Mouse (Mus musculus) CH12.LX (cell line): ENCODE data around the gene Jtb. TPM values are rescaled to one million over a fixed set of nuclear protein-coding genes. Genes with fewer than 3 reads are reported as not detected.

Experiments used
- DNase-seq: peaks from one replicate; pipeline ENCODE4 v3.0.0-alpha.2; 2013; ENCODE audit errors: extremely low read depth
- H3K27ac ChIP-seq: 2 replicates; pipeline ENCODE4 v1.5.1; 2012; ENCODE audit warnings: low read depth, mild to moderate bottlenecking, control low read depth, moderate library complexity; ENCODE audit not compliant: insufficient read depth
- H3K27me3 ChIP-seq: replicated peaks from 2 replicates; pipeline ENCODE3; 2012; ENCODE audit warnings: inconsistent platforms
- H3K36me3 ChIP-seq, 2 experiments: replicated peaks in 1 of 2; 2 replicates each; pipeline versions ENCODE3 to v1.6.1; 2012; ENCODE audit warnings: inconsistent platforms in 1 of 2, low read length in 1 of 2, mild to moderate bottlenecking in 1 of 2, mixed read lengths in 1 of 2, moderate library complexity in 1 of 2; ENCODE audit not compliant: control insufficient read depth in 1 of 2, insufficient read depth in 1 of 2
- H3K4me1 ChIP-seq, 2 experiments: 2 replicates each; pipeline ENCODE4 v1.6.1; 2012; ENCODE audit warnings: inconsistent platforms in 1 of 2, moderate library complexity in 1 of 2; ENCODE audit not compliant: insufficient read depth in 2 of 2, control insufficient read depth in 1 of 2
- H3K4me2 ChIP-seq: 2 replicates; pipeline ENCODE4 v1.6.1; 2012; ENCODE audit warnings: low read depth, mild to moderate bottlenecking, control low read depth; ENCODE audit not compliant: poor library complexity, insufficient read depth, severe bottlenecking
- H3K4me3 ChIP-seq, 3 experiments: fragments of 150-350 bp in 1 of 3; sonication (generic) in 1 of 3; replicated peaks in 1 of 3; 2 replicates each; pipeline versions ENCODE3 to v1.5.1; 2011 to 2012; ENCODE audit warnings: low read depth in 2 of 3, low read length in 2 of 3, mild to moderate bottlenecking in 2 of 3, moderate library complexity in 2 of 3, control low read depth in 1 of 3, improper control_type of control experiment in 1 of 3, inconsistent platforms in 1 of 3, mixed read lengths in 1 of 3; ENCODE audit not compliant: poor library complexity in 1 of 3
- H3K79me2 ChIP-seq: replicated peaks from 2 replicates; pipeline ENCODE4 v1.6.1; 2012; ENCODE audit warnings: mild to moderate bottlenecking, moderate library complexity; ENCODE audit not compliant: control insufficient read depth, poor library complexity, insufficient read depth, severe bottlenecking; ENCODE audit errors: extremely low read depth
- H3K9ac ChIP-seq: 2 replicates; pipeline ENCODE4 v1.6.1; 2012; ENCODE audit warnings: low read depth, mild to moderate bottlenecking, control low read depth, moderate library complexity; ENCODE audit not compliant: insufficient read depth
- H3K9me3 ChIP-seq: replicated peaks from 2 replicates; pipeline ENCODE3; 2012; ENCODE audit warnings: low read length, inconsistent platforms, mixed read lengths
- E2F4 ChIP-seq: IDR thresholded peaks from 2 replicates; pipeline ENCODE4 v1.6.1; 2011; ENCODE audit warnings: low read depth, low read length, improper control_type of control experiment; ENCODE audit not compliant: insufficient replicate concordance
- EP300 ChIP-seq: IDR thresholded peaks from 2 replicates; pipeline ENCODE4 v1.6.1; 2011; ENCODE audit warnings: low read length, improper control_type of control experiment
- GABPA ChIP-seq: IDR thresholded peaks from 2 replicates; pipeline ENCODE4 v1.6.1; 2012; ENCODE audit warnings: low read depth, low read length, improper control_type of control experiment, inconsistent platforms; ENCODE audit not compliant: insufficient replicate concordance
- IRF4 ChIP-seq: IDR thresholded peaks from 2 replicates; pipeline ENCODE4 v1.6.1; 2014; ENCODE audit warnings: low read depth, mild to moderate bottlenecking, inconsistent platforms, low read length, improper control_type of control experiment
- JUND ChIP-seq: conservative IDR thresholded peaks from 2 replicates; pipeline ENCODE4 v1.6.1; 2011; ENCODE audit warnings: low read depth, low read length, improper control_type of control experiment
- MAFK ChIP-seq: IDR thresholded peaks from 2 replicates; pipeline ENCODE4 v1.6.1; 2011; ENCODE audit warnings: low read length, improper control_type of control experiment; ENCODE audit not compliant: insufficient replicate concordance
- NELFE ChIP-seq: IDR thresholded peaks from 2 replicates; pipeline ENCODE4 v1.6.1; 2011; ENCODE audit warnings: low read depth, low read length, improper control_type of control experiment
- NRF1 ChIP-seq: IDR thresholded peaks from 2 replicates; pipeline ENCODE4 v1.6.1; 2014; ENCODE audit warnings: low read depth, mild to moderate bottlenecking, inconsistent platforms, low read length, improper control_type of control experiment, moderate library complexity
- PAX5 ChIP-seq: IDR thresholded peaks from 2 replicates; pipeline ENCODE4 v1.6.1; 2012; ENCODE audit warnings: low read length, inconsistent platforms, mixed read lengths
- RCOR1 ChIP-seq: conservative IDR thresholded peaks from 2 replicates; pipeline ENCODE4 v1.6.1; 2012; ENCODE audit warnings: low read depth, mild to moderate bottlenecking, inconsistent platforms, low read length, improper control_type of control experiment
- TBP ChIP-seq: conservative IDR thresholded peaks from 2 replicates; pipeline ENCODE4 v1.6.1; 2011; ENCODE audit warnings: low read depth, low read length, improper control_type of control experiment
- UBTF ChIP-seq: IDR thresholded peaks from 2 replicates; pipeline ENCODE4 v1.6.1; 2012; ENCODE audit warnings: low read depth, mild to moderate bottlenecking, inconsistent platforms, low read length, improper control_type of control experiment, moderate library complexity
- ZC3H11A ChIP-seq: IDR thresholded peaks from 2 replicates; pipeline ENCODE4 v1.6.1; 2012; ENCODE audit warnings: low read depth, mild to moderate bottlenecking, inconsistent platforms, low read length, improper control_type of control experiment
- dilution Hi-C: fragments of 300-500 bp; cut with MboI; formaldehyde crosslinking; loops from 2 replicates; pipeline ENCODE4 v1.14.3; 2020; ENCODE audit warnings: low sequenced_read_pairs; ENCODE audit not compliant: extremely low pct_unique_long_range_greater_than_20kb, extremely low pct_ligation_motif_present
- in situ Hi-C: fragments of 300-500 bp; cut with MboI; formaldehyde crosslinking; loops from 3 replicates; pipeline ENCODE4 v1.14.3; 2019; ENCODE audit warnings: low sequenced_read_pairs, low pct_ligation_motif_present, low pct_unique_long_range_greater_than_20kb, mixed read lengths
- polyA plus RNA-seq: library from polyadenylated mRNA; unstranded; fragments of >175 nt; gene quantifications from 2 replicates; pipeline ENCODE4 v1.2.1, GENCODE M21; 2012; ENCODE audit warnings: low read depth; ENCODE audit not compliant: insufficient read length
- total RNA-seq, 2 experiments: library from RNA; depleted of rRNA; stranded (reverse); fragments of 300-350 nt in 1 of 2; fragments of >200 nt in 1 of 2; gene quantifications; 2 replicates each; pipeline ENCODE4 v1.2.3; 2012 to 2014

Jtb gene
- total and polyA plus RNA-seq, 3 experiments: 50.8 to 73.6 (median 54.2) TPM

- Histone ChIP-seq H3K9me3 (peaks cover 6% of the 10 kb centered on the region), H3K4me3 (peak overlapping the region; percentile 67 to 91 (median 72)), H3K27me3 (no peaks in the 10 kb centered on the region), H3K4me2 (peak overlapping the region; percentile 52; the same call in 1 of the 2 replicates)
- in situ Hi-C loops: no loop called here
- TF ChIP-seq IRF4: peak; percentile 33
- TF ChIP-seq E2F4: no peak
- TF ChIP-seq TBP: 0 out of 2 replicates have a peak, but pooled peaks have one; percentile 10
- TF ChIP-seq EP300: 0 out of 2 replicates have a peak, but pooled peaks have one; percentile 13
- no peak for TF ChIP-seq ZC3H11A
- no peak for TF ChIP-seq NELFE
- no peak for TF ChIP-seq MAFK
- TF ChIP-seq RCOR1: no peak
- no peak for TF ChIP-seq PAX5
- TF ChIP-seq, all 38 proteins: peak for 3
- Histone ChIP-seq H3K9ac (peak overlapping the region; percentile 34), H3K27ac (peak overlapping the region; percentile 87), H3K36me3 (peaks cover 21 to 27% of the 10 kb centered on the region in 2 experiments), H3K4me1 (peaks cover 0 to 15% of the 10 kb centered on the region in 2 experiments; a peak in 2 of 4 replicates), H3K79me2 (peaks cover 9% of the 10 kb centered on the region)
- dilution Hi-C loops: no loop called here
- peak; percentile 78 for DNase-seq
These were observed 322 bp upstream of the Jtb start for GRCm38 (mm10) chr3:90231075-90231474.

DNA sequence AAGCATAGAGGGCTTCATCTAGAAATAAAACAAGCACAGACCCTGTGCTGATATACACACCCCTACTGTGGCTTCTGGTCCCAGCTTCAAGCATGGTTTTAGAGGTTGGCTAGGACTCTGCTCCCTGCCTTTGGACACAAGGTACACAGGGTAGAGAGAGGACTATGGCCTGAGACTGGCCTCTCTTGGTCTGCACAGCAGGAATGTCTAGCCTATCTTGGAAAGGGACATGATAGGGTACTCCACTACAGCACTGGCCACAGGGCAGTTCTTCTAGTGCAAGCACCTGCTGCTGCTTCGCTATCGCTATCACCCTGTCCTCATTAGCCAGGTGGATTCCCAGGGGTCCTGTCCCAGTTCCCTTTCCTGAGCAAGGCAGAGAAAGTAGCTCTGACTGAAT, 9.9 kb downstream of the Jtb start:
- DNase-seq: no peak
- in situ Hi-C loops: no loop called here
- no peak for TF ChIP-seq JUND
- 0 out of 2 replicates have a peak, but pooled peaks have one; percentile 14 for TF ChIP-seq IRF4
- TF ChIP-seq, all 38 proteins: peak for 1
- H3K79me2 ChIP-seq: no peaks in the 10 kb centered on the region
- H3K9me3 ChIP-seq: no peaks in the 10 kb centered on the region
- peaks cover 8 to 37% of the 10 kb centered on the region in 2 experiments; a peak in 3 of 4 replicates for H3K4me1 ChIP-seq
- no peak overlapping the region for H3K27ac ChIP-seq
- no peaks in the 10 kb centered on the region for H3K27me3 ChIP-seq
- H3K36me3 ChIP-seq: peaks cover 2 to 16% of the 10 kb centered on the region in 2 experiments
- dilution Hi-C loops: no loop called here
- no peak overlapping the region for H3K4me2 ChIP-seq
- no peak overlapping the region for H3K9ac ChIP-seq
- H3K4me3 ChIP-seq: no peak overlapping the region

DNA sequence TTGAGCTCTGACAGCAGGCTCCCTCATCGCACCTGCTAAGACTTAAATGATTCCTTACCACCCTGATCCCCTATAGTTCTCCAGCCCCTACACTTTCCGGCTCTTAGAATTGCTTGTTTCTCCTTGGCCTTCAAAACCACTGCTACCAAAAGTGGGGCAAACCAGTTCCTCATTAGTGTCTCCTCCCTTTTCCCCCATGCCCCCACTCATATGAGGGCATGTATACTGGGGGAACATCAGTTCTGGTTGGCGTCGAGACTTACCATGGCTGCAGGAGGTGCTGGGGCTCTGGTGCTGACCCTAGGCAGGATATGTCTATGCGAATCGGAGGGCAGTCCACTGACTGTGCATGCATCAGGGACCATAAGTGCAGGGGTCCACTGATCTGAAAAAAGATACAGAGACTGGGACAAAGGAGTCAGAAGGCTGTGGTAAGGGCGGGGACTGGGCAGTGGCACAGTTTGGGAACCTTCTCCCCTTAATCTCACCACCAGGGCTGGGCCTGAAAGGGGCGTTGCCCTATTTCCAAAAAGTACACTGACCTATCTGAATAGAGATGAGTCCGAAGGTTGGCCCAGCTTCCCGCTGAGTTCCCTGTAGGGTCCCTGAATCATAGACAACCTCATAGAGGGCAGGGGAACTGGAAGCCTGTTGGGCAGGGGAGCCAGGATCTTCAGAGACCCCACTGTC, 10.4 kb downstream of the Jtb start:
- in situ Hi-C loops (no loop called here), dilution Hi-C loops (no loop called here)
- Histone ChIP-seq H3K4me2 (no peak overlapping the region), H3K9me3 (no peaks in the 10 kb centered on the region), H3K27me3 (no peaks in the 10 kb centered on the region), H3K27ac (no peak overlapping the region), H3K4me1 (peaks cover 10 to 37% of the 10 kb centered on the region in 2 experiments; a peak in 3 of 4 replicates), H3K36me3 (peaks cover 0 to 10% of the 10 kb centered on the region in 2 experiments), H3K4me3 (no peak overlapping the region), H3K9ac (no peak overlapping the region), H3K79me2 (no peaks in the 10 kb centered on the region)
- DNase-seq: no peak
- TF ChIP-seq UBTF (no peak), NRF1 (no peak), MAFK (no peak), GABPA (no peak)
